Mouse (Mus musculus): Measurements from ENCODE around the gene Rpl13a. TPM values are rescaled to one million over a fixed set of nuclear protein-coding genes. Genes with fewer than 3 reads are reported as not detected.

The Rpl13a gene
- polyA plus RNA-seq, 1 experiment from 2014 or later = 1,469 TPM

- 0 out of 2 replicates have a peak, but pooled peaks cover 10% of the 10 kb centered on the region for H3K4me1 ChIP-seq (ENCODE audit: control insufficient read depth, insufficient read depth, low read length)
- H3K27ac ChIP-seq (replicated peaks; ENCODE audit: low read depth, low read length) = no peak overlapping the region
- H3K4me2 ChIP-seq (ENCODE audit: low read depth, severe bottlenecking) = no peak overlapping the region
- H3K9ac ChIP-seq (ENCODE audit: low read length) = no peak overlapping the region
- ATAC-seq (ENCODE audit: insufficient number of reproducible peaks, low FRiP score, low TSS enrichment, low read depth) = no peak
- H3K36me3 ChIP-seq (ENCODE audit: control insufficient read depth, insufficient read depth, low read length) = peaks cover 2% of the 10 kb centered on the region; the same call in 1 of the 2 replicates
- no peaks in the 10 kb centered on the region for H3K9me3 ChIP-seq (ENCODE audit: control insufficient read depth, low read length)
- H3K4me3 ChIP-seq (ENCODE audit: low read depth, low read length) = no peak overlapping the region
- H3K27me3 ChIP-seq (ENCODE audit: control insufficient read depth, insufficient read depth, low read length) = no peaks in the 10 kb centered on the region
- DNase-seq (ENCODE audit: low spot score) = no peak
- 94% methylated on average over 11 of the region's 11 CpGs for WGBS
These were observed 18.7 kb upstream of the Rpl13a start for GRCm38 (mm10) chr7:45147267-45147666.

- H3K27ac ChIP-seq (replicated peaks; ENCODE audit: low read depth, low read length) = no peak overlapping the region
- no peak overlapping the region for H3K4me3 ChIP-seq (ENCODE audit: low read depth, low read length)
- peaks cover 2% of the 10 kb centered on the region; the same call in 1 of the 2 replicates for H3K36me3 ChIP-seq (ENCODE audit: control insufficient read depth, insufficient read depth, low read length)
- H3K27me3 ChIP-seq (ENCODE audit: control insufficient read depth, insufficient read depth, low read length) = no peaks in the 10 kb centered on the region
- DNase-seq (ENCODE audit: low spot score) (no peak), ATAC-seq (ENCODE audit: insufficient number of reproducible peaks, low FRiP score, low TSS enrichment, low read depth) (no peak)
- no peak overlapping the region for H3K4me2 ChIP-seq (ENCODE audit: low read depth, severe bottlenecking)
- no peak overlapping the region for H3K9ac ChIP-seq (ENCODE audit: low read length)
- H3K9me3 ChIP-seq (ENCODE audit: control insufficient read depth, low read length) = no peaks in the 10 kb centered on the region
- WGBS = 93% methylated on average over 8 of the region's 8 CpGs
- H3K4me1 ChIP-seq (ENCODE audit: control insufficient read depth, insufficient read depth, low read length) = no peaks in the 10 kb centered on the region
These were observed 16.9 kb upstream of the Rpl13a start for GRCm38 (mm10) chr7:45145460-45145859.

GRCm38 (mm10) chr7:45144368-45145174 lies 16.0 kb upstream of the Rpl13a start:
- no peaks in the 10 kb centered on the region for H3K4me1 ChIP-seq (ENCODE audit: control insufficient read depth, insufficient read depth, low read length)
- WGBS = 83% methylated on average over 13 of the region's 13 CpGs
- no peaks in the 10 kb centered on the region for H3K9me3 ChIP-seq (ENCODE audit: control insufficient read depth, low read length)
- no peaks in the 10 kb centered on the region for H3K27me3 ChIP-seq (ENCODE audit: control insufficient read depth, insufficient read depth, low read length)
- DNase-seq (ENCODE audit: low spot score) (no peak), ATAC-seq (ENCODE audit: insufficient number of reproducible peaks, low FRiP score, low TSS enrichment, low read depth) (no peak)
- H3K27ac ChIP-seq (replicated peaks; ENCODE audit: low read depth, low read length) = no peak overlapping the region
- H3K9ac ChIP-seq (ENCODE audit: low read length) = no peak overlapping the region
- no peak overlapping the region for H3K4me3 ChIP-seq (ENCODE audit: low read depth, low read length)
- H3K36me3 ChIP-seq (ENCODE audit: control insufficient read depth, insufficient read depth, low read length) = peaks cover 2% of the 10 kb centered on the region; the same call in 1 of the 2 replicates
- no peak overlapping the region for H3K4me2 ChIP-seq (ENCODE audit: low read depth, severe bottlenecking)

GRCm38 (mm10) chr7:45141914-45142313 lies 13.4 kb upstream of the Rpl13a start:
- ATAC-seq (ENCODE audit: insufficient number of reproducible peaks, low FRiP score, low TSS enrichment, low read depth) (no peak), DNase-seq (ENCODE audit: low spot score) (no peak)
- Histone ChIP-seq H3K9ac (ENCODE audit: low read length) (no peak overlapping the region), H3K36me3 (ENCODE audit: control insufficient read depth, insufficient read depth, low read length) (no peaks in the 10 kb centered on the region; the same call in 1 of the 2 replicates), H3K4me2 (ENCODE audit: low read depth, severe bottlenecking) (no peak overlapping the region), H3K4me3 (ENCODE audit: low read depth, low read length) (no peak overlapping the region), H3K27ac (replicated peaks; ENCODE audit: low read depth, low read length) (no peak overlapping the region), H3K4me1 (ENCODE audit: control insufficient read depth, insufficient read depth, low read length) (no peaks in the 10 kb centered on the region), H3K27me3 (ENCODE audit: control insufficient read depth, insufficient read depth, low read length) (no peaks in the 10 kb centered on the region; the same call in 1 of the 2 replicates), H3K9me3 (ENCODE audit: control insufficient read depth, low read length) (no peaks in the 10 kb centered on the region)
- 92% methylated on average over 5 of the region's 5 CpGs for WGBS

GRCm38 (mm10) chr7:45141319-45141718 lies 12.8 kb upstream of the Rpl13a start:
- 91% methylated on average over 3 of the region's 3 CpGs for WGBS
- no peak overlapping the region for H3K27ac ChIP-seq (replicated peaks; ENCODE audit: low read depth, low read length)
- DNase-seq (ENCODE audit: low spot score) = no peak
- no peaks in the 10 kb centered on the region; the same call in 1 of the 2 replicates for H3K27me3 ChIP-seq (ENCODE audit: control insufficient read depth, insufficient read depth, low read length)
- no peaks in the 10 kb centered on the region for H3K4me1 ChIP-seq (ENCODE audit: control insufficient read depth, insufficient read depth, low read length)
- no peak overlapping the region for H3K4me3 ChIP-seq (ENCODE audit: low read depth, low read length)
- no peaks in the 10 kb centered on the region; the same call in 1 of the 2 replicates for H3K36me3 ChIP-seq (ENCODE audit: control insufficient read depth, insufficient read depth, low read length)
- H3K9ac ChIP-seq (ENCODE audit: low read length) = no peak overlapping the region
- no peaks in the 10 kb centered on the region for H3K9me3 ChIP-seq (ENCODE audit: control insufficient read depth, low read length)
- no peak overlapping the region for H3K4me2 ChIP-seq (ENCODE audit: low read depth, severe bottlenecking)
- no peak for ATAC-seq (ENCODE audit: insufficient number of reproducible peaks, low FRiP score, low TSS enrichment, low read depth)

GRCm38 (mm10) chr7:45139904-45140723 lies 11.6 kb upstream of the Rpl13a start:
- no peaks in the 10 kb centered on the region; the same call in 1 of the 2 replicates for H3K27me3 ChIP-seq (ENCODE audit: control insufficient read depth, insufficient read depth, low read length)
- 73% methylated on average over 8 of the region's 8 CpGs for WGBS
- H3K36me3 ChIP-seq (ENCODE audit: control insufficient read depth, insufficient read depth, low read length) = no peaks in the 10 kb centered on the region; the same call in 1 of the 2 replicates
- H3K4me3 ChIP-seq (ENCODE audit: low read depth, low read length) = no peak overlapping the region
- H3K27ac ChIP-seq (replicated peaks; ENCODE audit: low read depth, low read length) = no peak overlapping the region
- DNase-seq (ENCODE audit: low spot score) (no peak), ATAC-seq (ENCODE audit: insufficient number of reproducible peaks, low FRiP score, low TSS enrichment, low read depth) (no peak)
- no peaks in the 10 kb centered on the region for H3K4me1 ChIP-seq (ENCODE audit: control insufficient read depth, insufficient read depth, low read length)
- H3K9me3 ChIP-seq (ENCODE audit: control insufficient read depth, low read length) = no peaks in the 10 kb centered on the region
- no peak overlapping the region for H3K9ac ChIP-seq (ENCODE audit: low read length)
- no peak overlapping the region for H3K4me2 ChIP-seq (ENCODE audit: low read depth, severe bottlenecking)

GRCm38 (mm10) chr7:45138403-45138802 lies 9.8 kb upstream of the Rpl13a start:
- Histone ChIP-seq H3K9me3 (ENCODE audit: control insufficient read depth, low read length) (no peaks in the 10 kb centered on the region), H3K4me3 (ENCODE audit: low read depth, low read length) (no peak overlapping the region), H3K27ac (replicated peaks; ENCODE audit: low read depth, low read length) (no peak overlapping the region), H3K27me3 (ENCODE audit: control insufficient read depth, insufficient read depth, low read length) (no peaks in the 10 kb centered on the region; the same call in 1 of the 2 replicates), H3K9ac (ENCODE audit: low read length) (no peak overlapping the region), H3K36me3 (ENCODE audit: control insufficient read depth, insufficient read depth, low read length) (no peaks in the 10 kb centered on the region; the same call in 1 of the 2 replicates), H3K4me1 (ENCODE audit: control insufficient read depth, insufficient read depth, low read length) (no peaks in the 10 kb centered on the region), H3K4me2 (ENCODE audit: low read depth, severe bottlenecking) (no peak overlapping the region)
- ATAC-seq (ENCODE audit: insufficient number of reproducible peaks, low FRiP score, low TSS enrichment, low read depth) (no peak), DNase-seq (ENCODE audit: low spot score) (no peak)
- 69% methylated on average over 1 of the region's 1 CpGs for WGBS

GRCm38 (mm10) chr7:45137171-45138006 lies 8.8 kb upstream of the Rpl13a start:
- ATAC-seq (ENCODE audit: insufficient number of reproducible peaks, low FRiP score, low TSS enrichment, low read depth) (no peak), DNase-seq (ENCODE audit: low spot score) (no peak)
- H3K4me3 ChIP-seq (ENCODE audit: low read depth, low read length) = no peak overlapping the region
- H3K27me3 ChIP-seq (ENCODE audit: control insufficient read depth, insufficient read depth, low read length) = no peaks in the 10 kb centered on the region; the same call in 1 of the 2 replicates
- no peak overlapping the region for H3K9ac ChIP-seq (ENCODE audit: low read length)
- 83% methylated on average over 12 of the region's 12 CpGs for WGBS
- no peak overlapping the region for H3K27ac ChIP-seq (replicated peaks; ENCODE audit: low read depth, low read length)
- no peaks in the 10 kb centered on the region for H3K4me1 ChIP-seq (ENCODE audit: control insufficient read depth, insufficient read depth, low read length)
- H3K4me2 ChIP-seq (ENCODE audit: low read depth, severe bottlenecking) = no peak overlapping the region
- H3K36me3 ChIP-seq (ENCODE audit: control insufficient read depth, insufficient read depth, low read length) = no peaks in the 10 kb centered on the region
- no peaks in the 10 kb centered on the region for H3K9me3 ChIP-seq (ENCODE audit: control insufficient read depth, low read length)
